Mouse (Mus musculus) cerebellum, adult 2 months (tissue): ENCODE measurements at regions not wholly inside any gene's neighbourhood (a gene's known extent, or its start where the extent isn't known, plus 50 kb on each side); places are given as distances from the start of the nearest gene placed in this dataset.

ENCODE experiments used
- DNase-seq, 2 experiments: peaks; one replicate each; pipeline ENCODE4 v3.0.0; 2021
- H3K27ac ChIP-seq: fragments of 200-500 bp; 2 replicates; pipeline ENCODE4 v1.5.1; 2012; ENCODE audit warnings: low read length, control low read depth, inconsistent platforms; ENCODE audit not compliant: insufficient read depth
- H3K27me3 ChIP-seq: fragments of 200-500 bp; 2 replicates; pipeline ENCODE4 v1.6.1; 2012; ENCODE audit warnings: inconsistent platforms, mild to moderate bottlenecking, low read length, moderate library complexity; ENCODE audit not compliant: control insufficient read depth, insufficient read depth
- H3K4me1 ChIP-seq: fragments of 200-500 bp; 2 replicates; pipeline ENCODE4 v1.6.1; 2011; ENCODE audit warnings: low read length; ENCODE audit not compliant: control insufficient read depth, insufficient read depth
- H3K4me3 ChIP-seq: fragments of 200-500 bp; replicated peaks from 2 replicates; pipeline ENCODE3; 2011; ENCODE audit warnings: mild to moderate bottlenecking, low read depth, low read length, control low read depth; ENCODE audit not compliant: insufficient read depth
- CTCF ChIP-seq: fragments of 200-500 bp; IDR thresholded peaks from 2 replicates; pipeline ENCODE4 v1.5.1; 2011; ENCODE audit warnings: low read depth, mild to moderate bottlenecking, control low read depth, low read length, moderate library complexity, borderline replicate concordance; ENCODE audit not compliant: insufficient read depth
- POLR2A ChIP-seq: fragments of 200-500 bp; IDR thresholded peaks from 2 replicates; pipeline ENCODE4 v1.6.1; 2011; ENCODE audit warnings: low read length, control low read depth, borderline replicate concordance; ENCODE audit not compliant: insufficient read depth
- WGBS: fragments of 180-500 bp; shearing (Covaris S2); methylation state at CpG from one replicate; pipeline ENCODE4 v1.1.7; 2018; 5-methylcytosine and 5-hydroxymethylcytosine counted together

- TF ChIP-seq CTCF (no peak), POLR2A (no peak)
- 82% methylated on average over 12 of the region's 12 CpGs for WGBS
- Histone ChIP-seq H3K4me3 (no peak overlapping the region), H3K27ac (no peak overlapping the region), H3K27me3 (no peaks in the 10 kb centered on the region), H3K4me1 (no peaks in the 10 kb centered on the region)
- no peak for DNase-seq
These were observed 226.2 kb upstream of the Krr1 start for GRCm38 (mm10) chr10:111746067-111746878.

GRCm38 (mm10) chr10:111746879-111747477 lies 225.5 kb upstream of the Krr1 start:
- no peak for DNase-seq
- Histone ChIP-seq H3K4me1 (no peaks in the 10 kb centered on the region), H3K27me3 (no peaks in the 10 kb centered on the region), H3K4me3 (no peak overlapping the region), H3K27ac (no peak overlapping the region)
- TF ChIP-seq POLR2A (no peak), CTCF (no peak)
- WGBS: 91% methylated on average over 6 of the region's 6 CpGs

- H3K27ac ChIP-seq: no peak overlapping the region
- H3K27me3 ChIP-seq: no peaks in the 10 kb centered on the region
- 22% methylated on average over 3 of the region's 3 CpGs for WGBS
- no peak for TF ChIP-seq CTCF
- DNase-seq: no peak
- no peaks in the 10 kb centered on the region for H3K4me1 ChIP-seq
- H3K4me3 ChIP-seq: no peak overlapping the region
These were observed 224.0 kb upstream of the Krr1 start for GRCm38 (mm10) chr10:111748482-111748881.

GRCm38 (mm10) chr10:111753646-111754045 lies 218.8 kb upstream of the Krr1 start:
- no peak for DNase-seq
- Histone ChIP-seq H3K4me1 (no peaks in the 10 kb centered on the region), H3K27ac (no peak overlapping the region), H3K27me3 (no peaks in the 10 kb centered on the region), H3K4me3 (no peak overlapping the region)
- 79% methylated on average over 2 of the region's 2 CpGs for WGBS
- TF ChIP-seq CTCF (no peak), POLR2A (no peak)

GRCm38 (mm10) chr10:111755964-111756363 lies 216.5 kb upstream of the Krr1 start:
- Histone ChIP-seq H3K4me1 (no peaks in the 10 kb centered on the region), H3K4me3 (no peak overlapping the region), H3K27me3 (no peaks in the 10 kb centered on the region), H3K27ac (no peak overlapping the region)
- 88% methylated on average over 1 of the region's 1 CpGs for WGBS
- TF ChIP-seq POLR2A (no peak), CTCF (no peak)
- no peak for DNase-seq

- DNase-seq: no peak
- 97% methylated on average over 5 of the region's 5 CpGs for WGBS
- no peaks in the 10 kb centered on the region for H3K4me1 ChIP-seq
- H3K27ac ChIP-seq: no peak overlapping the region
- no peaks in the 10 kb centered on the region for H3K27me3 ChIP-seq
- no peak overlapping the region for H3K4me3 ChIP-seq
- TF ChIP-seq POLR2A: no peak
- TF ChIP-seq CTCF: no peak
These were observed 215.9 kb upstream of the Krr1 start for GRCm38 (mm10) chr10:111756528-111756927.

- 84% methylated on average over 7 of the region's 7 CpGs for WGBS
- H3K27me3 ChIP-seq: no peaks in the 10 kb centered on the region
- H3K4me1 ChIP-seq: no peaks in the 10 kb centered on the region
- no peak overlapping the region for H3K4me3 ChIP-seq
- no peak for DNase-seq
- H3K27ac ChIP-seq: no peak overlapping the region
- no peak for TF ChIP-seq POLR2A
- TF ChIP-seq CTCF: no peak
These were observed 214.8 kb upstream of the Krr1 start for GRCm38 (mm10) chr10:111757689-111758088.

- Histone ChIP-seq H3K27me3 (no peaks in the 10 kb centered on the region), H3K27ac (no peak overlapping the region), H3K4me3 (no peak overlapping the region), H3K4me1 (no peaks in the 10 kb centered on the region)
- 84% methylated on average over 3 of the region's 3 CpGs for WGBS
- TF ChIP-seq POLR2A (no peak), CTCF (no peak)
- no peak for DNase-seq
These were observed 213.0 kb upstream of the Krr1 start for GRCm38 (mm10) chr10:111759505-111759904.
